Mouse (Mus musculus) adipocyte (in vitro differentiated cells): ENCODE data around the gene Gbp10.
A peak's percentile ranks its signal among the peaks of the same experiment; 100 is the strongest.
"Not testable (repeated sequence)": the region's sequence is repeated elsewhere in the genome, so short reads cannot be mapped to it uniquely, and the experiment has no call there.

ENCODE experiments used
- DNase-seq: peaks from one replicate; pipeline ENCODE4 v3.0.0-alpha.2; 2016; ENCODE audit warnings: low spot score

Gene Gbp10

DNA sequence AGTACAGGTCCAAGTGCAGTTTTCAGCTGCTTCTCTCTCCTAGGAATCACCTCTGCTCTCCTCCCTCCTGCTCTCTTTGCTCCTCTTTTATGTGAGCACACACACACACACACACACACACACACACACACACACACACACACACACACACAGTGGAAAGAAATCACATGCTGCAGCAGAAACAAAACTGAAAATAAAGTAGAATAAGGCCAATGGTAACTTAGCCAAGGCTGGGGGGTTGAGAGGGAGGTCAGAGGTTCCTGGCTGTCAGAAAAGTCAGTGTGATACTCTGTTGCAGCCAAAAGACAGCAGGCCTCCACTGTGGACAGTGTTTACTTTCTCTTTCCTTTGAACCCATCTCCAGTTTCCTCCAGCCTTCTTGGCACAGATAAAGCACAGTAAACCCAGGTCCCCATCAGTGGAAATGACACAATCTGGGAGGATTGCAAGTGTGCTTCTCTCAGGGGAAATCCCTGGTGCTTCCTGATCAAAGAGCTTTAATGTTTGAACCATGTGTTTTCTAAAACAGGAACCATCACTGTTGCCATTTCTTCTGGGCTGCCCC is at the start of gene Gbp10:
Gene Gbp10 (minus strand): TSS at position 51 of the 565 bp plus-strand sequence.
- DNase-seq: peak; percentile 90

DNA sequence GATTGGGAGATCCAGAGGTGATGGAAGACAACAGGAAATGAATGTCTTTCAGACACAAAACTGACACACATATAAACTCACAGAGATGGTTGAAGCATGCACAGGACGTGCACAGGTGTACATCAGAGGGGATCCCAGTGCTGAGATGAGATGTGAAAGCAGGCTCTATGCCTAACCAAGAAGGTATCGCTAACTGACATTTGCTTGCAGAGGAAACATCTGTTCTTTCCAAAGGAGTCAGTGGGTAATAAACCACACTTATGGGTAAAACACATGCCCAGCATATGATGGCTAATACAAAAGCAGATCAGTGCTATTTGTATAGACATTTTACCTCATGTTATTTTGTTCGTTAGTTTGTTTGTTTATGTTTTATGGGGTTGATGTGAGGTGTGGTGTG is 21.3 kb upstream of the Gbp10 start:
- not testable (repeated sequence) for DNase-seq

DNA sequence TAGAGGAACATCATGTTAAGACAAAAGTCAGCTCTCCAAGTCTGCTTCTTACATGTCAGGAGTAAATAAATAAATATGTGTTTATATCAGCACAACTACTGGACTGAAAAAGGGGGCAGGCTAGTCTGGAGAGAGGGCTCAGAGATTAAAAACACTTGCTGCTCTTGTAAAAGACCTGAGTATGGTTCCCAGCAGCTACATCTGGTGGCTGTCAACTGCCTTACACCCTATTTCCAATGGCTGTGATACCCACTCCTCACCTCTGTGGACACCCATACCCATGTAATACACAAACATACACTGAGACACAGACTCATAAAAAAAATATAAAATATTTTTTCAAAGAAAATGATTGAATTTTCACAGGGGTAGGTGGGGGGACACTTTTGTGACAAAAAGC is 13.2 kb upstream of the Gbp10 start:
- DNase-seq: no peak

DNA sequence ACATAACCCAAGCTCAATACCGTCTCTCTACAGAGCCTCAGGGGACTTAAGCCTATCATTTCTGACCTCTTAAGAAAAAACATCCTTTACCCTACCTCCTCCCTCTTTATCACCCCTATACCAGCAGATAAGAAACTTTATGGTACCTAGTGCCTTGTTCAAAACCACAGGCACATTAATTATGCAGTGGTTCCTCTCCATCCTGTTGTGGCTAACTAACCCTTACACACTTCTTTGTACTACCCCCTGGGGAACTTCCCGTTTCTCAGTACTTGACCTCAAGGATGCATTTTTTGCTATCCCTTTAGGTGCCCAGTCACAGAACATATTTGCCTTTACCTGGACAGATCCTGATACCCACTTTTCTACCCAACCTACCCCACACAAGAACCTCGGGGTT is 5.4 kb upstream of the Gbp10 start:
- DNase-seq: not testable (repeated sequence)

DNA sequence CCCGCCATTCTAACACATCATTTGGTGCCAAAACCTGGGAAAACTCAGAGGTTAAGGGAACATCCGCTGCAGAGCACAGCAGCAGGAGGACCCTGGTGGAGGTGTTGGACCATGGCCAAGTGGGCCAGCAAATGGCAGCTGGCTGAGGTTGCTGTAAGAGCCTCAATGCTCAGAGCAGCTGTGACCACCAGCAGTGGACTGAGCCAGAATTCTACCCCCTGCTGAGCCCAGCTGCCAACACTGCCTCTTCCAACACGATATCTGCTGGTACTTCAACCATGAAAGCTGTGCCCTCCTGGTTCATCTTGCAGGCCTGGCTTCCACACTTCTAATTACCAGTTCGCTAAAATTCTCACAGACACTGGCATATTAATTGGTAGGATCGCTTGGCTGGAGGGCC is 1.6 kb upstream of the Gbp10 start:
- not testable (repeated sequence) for DNase-seq

DNA sequence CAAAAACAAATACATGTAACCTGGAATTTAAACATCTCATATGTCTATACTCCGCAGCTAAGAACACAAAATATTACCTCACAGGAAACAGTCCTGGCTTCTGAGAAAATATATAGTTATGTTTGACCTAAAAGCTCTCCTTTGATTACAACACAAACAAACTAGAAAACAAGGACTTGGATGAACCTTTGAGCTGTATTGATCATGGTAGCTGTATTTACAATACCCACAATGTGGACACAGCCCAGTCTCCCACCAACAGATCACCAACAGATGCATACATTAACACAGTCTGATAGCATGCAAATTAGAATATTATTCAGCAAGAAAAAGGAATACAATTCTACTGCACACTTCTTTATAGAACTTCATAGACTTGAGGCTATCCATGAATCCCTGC is 931 bp downstream of the Gbp10 start:
- not testable (repeated sequence) for DNase-seq

DNA sequence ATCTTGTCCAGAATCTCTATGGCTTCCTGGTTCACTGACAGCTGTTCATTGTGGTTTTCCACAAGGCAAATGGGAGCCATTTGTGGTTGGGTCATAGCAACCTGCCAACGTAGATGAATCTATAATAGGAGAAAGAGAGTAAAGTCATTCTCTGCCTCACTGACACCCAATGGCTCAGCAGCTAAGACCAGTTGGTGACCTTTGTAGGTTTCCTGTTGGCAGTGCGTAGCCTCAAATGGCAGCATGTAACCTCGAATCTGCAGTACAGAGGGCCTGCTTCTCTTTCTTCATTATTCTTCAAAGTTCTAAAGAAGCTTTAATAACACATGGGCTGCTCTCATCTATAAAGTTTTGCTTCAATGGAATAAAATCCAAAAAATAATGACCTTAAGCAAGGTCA is 3.3 kb downstream of the Gbp10 start:
- not testable (repeated sequence) for DNase-seq

DNA sequence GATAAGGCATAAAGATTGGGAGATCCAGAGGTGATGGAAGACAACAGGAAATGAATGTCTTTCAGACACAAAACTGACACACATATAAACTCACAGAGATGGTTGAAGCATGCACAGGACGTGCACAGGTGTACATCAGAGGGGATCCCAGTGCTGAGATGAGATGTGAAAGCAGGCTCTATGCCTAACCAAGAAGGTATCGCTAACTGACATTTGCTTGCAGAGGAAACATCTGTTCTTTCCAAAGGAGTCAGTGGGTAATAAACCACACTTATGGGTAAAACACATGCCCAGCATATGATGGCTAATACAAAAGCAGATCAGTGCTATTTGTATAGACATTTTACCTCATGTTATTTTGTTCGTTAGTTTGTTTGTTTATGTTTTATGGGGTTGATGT is 30.4 kb downstream of the Gbp10 start:
- not testable (repeated sequence) for DNase-seq

DNA sequence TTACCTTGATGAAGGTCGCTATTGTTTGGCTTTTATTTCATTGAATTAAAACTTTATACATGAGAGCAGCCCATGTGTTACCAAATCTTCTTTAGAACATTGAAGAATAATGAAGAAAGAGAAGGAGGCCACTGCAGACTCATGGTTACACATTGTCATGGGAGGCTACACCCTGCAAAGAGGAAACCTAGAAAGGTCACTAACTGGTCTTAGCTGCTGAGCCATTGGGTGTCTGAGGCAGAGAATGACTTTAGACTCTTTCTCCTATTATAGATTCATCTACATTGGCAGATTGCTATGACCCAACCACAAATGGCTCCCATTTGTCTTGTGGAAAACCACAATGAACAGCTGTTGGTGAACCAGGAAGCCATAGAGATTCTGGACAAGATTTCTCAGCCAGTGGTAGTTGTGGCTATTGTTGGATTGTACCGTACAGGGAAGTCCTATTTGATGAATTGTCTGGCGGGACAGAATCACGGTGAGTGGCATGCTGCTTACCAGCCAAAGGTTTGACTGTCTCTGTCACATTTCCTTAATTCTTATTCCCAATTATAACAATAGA is 38.5 kb downstream of the Gbp10 start:
- not testable (repeated sequence) for DNase-seq

DNA sequence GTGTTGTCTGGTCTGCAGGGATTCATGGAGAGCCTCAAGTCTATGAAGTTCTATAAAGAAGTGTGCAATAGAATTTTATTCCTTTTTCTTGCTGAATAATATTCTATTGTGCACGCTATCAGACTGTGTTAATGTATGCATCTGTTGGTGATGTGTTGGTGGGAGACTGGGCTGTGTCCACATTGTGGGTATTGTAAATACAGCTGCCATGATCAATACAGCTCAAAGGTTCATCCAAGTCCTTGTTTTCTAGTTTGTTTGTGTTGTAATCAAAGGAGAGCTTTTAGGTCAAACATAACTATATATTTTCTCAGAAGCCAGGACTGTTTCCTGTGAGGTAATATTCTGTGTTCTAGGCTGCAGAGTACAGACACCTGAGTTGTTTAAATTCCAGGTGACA is 40.2 kb downstream of the Gbp10 start:
- not testable (repeated sequence) for DNase-seq

DNA sequence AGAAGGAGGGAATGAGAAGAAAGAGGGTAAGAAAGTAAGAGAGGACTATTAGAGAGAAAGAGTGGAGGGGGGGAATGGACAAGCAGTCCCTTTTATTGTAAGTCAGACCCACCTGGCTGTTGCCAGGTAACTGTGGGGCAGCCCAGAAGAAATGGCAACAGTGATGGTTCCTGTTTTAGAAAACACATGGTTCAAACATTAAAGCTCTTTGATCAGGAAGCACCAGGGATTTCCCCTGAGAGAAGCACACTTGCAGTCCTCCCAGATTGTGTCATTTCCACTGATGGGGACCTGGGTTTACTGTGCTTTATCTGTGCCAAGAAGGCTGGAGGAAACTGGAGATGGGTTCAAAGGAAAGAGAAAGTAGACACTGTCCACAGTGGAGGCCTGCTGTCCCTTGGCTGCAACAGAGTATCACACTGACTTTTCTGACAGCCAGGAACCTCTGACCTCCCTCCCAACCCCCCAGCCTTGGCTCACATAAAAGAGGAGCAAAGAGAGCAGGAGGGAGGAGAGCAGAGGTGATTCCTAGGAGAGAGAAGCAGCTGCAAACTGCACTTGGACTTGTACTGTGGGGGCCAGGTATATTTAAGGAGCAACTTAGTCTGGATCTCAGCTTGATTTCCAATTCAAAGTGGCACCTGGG is 41.3 kb downstream of the Gbp10 start:
- DNase-seq: peak; percentile 71

DNA sequence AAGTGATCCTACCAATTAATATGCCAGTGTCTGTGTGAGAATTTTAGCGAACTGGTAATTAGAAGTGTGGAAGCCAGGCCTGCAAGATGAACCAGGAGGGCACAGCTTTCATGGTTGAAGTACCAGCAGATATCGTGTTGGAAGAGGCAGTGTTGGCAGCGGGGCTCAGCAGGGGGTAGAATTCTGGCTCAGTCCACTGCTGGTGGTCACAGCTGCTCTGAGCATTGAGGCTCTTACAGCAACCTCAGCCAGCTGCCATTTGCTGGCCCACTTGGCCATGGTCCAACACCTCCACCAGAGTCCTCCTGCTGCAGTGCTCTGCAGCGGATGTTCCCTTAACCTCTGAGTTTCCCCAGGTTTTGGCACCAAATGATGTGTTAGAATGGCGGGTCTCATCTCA is 43.0 kb downstream of the Gbp10 start:
- not testable (repeated sequence) for DNase-seq

DNA sequence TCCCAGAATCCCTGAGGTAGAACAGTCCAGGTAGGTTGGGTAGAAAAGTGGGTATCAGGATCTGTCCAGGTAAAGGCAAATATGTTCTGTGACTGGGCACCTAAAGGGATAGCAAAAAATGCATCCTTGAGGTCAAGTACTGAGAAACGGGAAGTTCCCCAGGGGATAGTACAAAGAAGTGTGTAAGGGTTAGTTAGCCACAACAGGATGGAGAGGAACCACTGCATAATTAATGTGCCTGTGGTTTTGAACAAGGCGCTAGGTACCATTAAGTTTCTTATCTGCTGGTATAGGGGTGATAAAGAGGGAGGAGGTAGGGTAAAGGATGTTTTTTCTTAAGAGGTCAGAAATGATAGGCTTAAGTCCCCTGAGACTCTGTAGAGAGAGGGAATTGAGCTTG is 46.8 kb downstream of the Gbp10 start:
- not testable (repeated sequence) for DNase-seq

DNA sequence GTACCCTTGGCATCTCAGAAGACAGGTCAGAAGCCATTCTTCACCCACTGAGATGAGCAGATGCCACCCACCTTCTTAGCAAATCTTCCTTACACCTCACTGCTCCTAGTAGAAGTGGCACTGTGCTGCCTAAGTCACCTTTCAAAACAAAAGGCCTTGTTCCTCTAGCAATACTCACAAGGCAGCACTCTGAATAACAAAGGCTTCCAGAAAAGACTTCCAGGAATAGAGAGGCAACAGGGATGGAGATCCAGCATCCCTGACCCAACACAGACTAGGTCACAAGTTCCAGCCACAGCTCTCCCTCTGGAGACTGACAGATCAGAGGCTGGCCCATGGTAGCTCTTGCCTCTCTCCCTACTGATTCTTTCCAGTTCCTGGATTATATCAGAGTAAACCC is 57.9 kb downstream of the Gbp10 start:
- no peak for DNase-seq
